Mouse (Mus musculus) brain, embryonic 18.5 days (tissue): ENCODE results near the gene Arhgap45.
"Not testable (repeated sequence)": the region's sequence is repeated elsewhere in the genome, so short reads cannot be mapped to it uniquely, and the experiment has no call there.

Source experiments
- DNase-seq: peaks from one replicate; pipeline ENCODE4 v3.0.0-alpha.2; 2012; ENCODE audit warnings: low read depth, low spot score

Gene Arhgap45

DNA sequence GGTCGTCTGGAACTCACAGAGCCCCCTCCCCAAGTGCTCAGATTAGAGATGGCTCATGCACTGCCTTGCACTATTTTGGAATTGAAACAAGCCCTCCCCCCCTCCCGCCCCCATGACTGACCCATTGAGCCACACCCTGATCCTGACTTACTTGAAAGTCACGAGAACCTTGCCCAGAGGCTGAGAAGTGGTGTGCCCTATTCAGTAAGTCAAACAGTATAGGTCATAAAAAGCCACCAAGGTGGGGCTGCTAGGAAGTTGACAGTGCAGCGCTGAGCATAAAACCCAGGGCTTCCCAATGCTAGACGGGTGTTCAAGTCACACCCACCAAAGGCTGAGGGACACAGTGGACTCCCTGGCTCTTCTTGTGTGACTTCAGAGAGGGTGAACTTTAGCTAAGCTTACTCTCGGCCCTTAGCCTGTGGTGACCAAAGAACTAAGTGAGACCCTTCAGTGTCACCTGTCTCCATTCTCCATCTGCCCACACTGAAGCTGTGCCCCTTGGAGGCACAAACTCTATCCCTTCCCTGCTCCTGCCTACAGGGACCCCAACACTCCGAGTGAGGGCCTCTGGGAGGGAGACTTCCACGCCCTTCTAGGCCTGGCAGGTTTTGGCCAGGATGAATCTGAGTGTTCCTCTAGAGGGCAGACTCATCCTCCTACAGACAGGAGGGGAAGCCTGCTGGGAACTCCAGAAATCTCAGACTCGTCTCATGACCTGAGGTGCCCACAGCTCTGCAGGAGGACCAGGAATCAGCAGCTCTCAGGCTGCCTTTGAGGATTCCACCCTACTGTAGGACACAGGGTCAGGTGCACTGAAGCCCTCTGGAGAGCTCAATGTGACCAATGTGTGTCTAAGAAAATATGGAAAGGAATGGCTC is 17.3 kb downstream of the Arhgap45 start:
- DNase-seq: no peak

GRCm38 (mm10) chr10:80035148-80035547 is 18.7 kb downstream of the Arhgap45 start:
- no peak for DNase-seq

DNA sequence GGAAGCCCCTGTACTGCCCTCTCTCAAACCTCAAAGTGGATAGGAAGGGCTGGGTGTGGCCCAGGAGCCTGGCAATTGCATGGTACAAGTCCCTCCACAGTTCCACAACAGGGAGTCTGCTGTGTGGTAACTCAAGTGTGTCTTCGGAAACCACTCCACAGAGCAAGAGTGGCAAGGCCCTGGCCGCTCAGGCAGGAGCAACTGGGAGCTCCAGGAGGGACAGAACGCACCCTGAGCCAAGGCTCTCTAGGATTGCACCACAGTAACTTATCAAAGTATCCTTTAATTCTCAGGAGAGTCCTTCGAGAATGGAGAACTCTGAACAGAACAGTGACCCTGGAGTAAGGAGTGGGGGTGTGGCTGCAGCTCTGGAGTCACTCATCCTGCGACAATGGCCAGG is 19.2 kb downstream of the Arhgap45 start:
- no peak for DNase-seq

DNA sequence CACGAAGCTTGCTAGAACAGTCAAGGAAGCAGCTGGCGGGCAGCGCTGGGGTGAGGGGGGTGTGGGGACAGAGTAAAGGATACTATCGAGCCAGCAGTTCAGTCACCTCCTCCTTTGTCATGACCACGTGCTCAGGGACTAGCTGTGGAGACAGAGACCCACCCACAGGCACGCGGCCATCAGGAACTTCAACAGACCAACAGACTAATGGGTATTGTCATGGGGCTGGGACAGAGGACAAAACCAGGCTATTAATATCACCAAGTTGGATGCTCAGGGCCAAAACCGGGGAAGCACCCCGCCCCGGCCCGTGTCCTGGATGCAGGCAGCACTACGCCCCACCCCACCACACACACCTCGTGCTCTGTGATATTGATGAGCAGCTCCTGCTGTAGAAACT is 20.4 kb downstream of the Arhgap45 start:
- no peak for DNase-seq

DNA sequence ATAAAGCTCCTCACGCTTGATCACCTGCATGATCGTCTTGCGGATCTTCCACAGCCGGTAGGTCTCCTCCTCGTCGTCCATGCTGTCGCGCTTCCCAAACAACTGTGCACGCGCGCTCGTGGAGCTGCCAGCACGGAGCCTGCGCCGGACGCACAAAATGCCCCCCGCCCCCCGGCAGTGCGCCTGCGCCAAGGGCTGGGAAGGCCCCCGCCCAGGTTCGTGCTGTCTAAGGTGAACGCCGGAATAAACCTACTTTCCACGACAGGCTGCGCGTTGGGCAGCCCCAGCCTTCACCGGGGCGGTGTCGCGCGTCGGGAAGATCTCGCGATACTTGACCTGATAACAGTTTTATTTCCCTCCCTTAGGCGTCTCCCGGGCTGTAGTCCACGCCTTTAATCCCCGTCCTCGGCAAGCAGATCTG is 23.1 kb downstream of the Arhgap45 start, which contains the start of gene Polr2e:
TSS of gene Polr2e (minus strand) at position 237 of the 421 bp plus-strand sequence.
- DNase-seq: peak; percentile 92

DNA sequence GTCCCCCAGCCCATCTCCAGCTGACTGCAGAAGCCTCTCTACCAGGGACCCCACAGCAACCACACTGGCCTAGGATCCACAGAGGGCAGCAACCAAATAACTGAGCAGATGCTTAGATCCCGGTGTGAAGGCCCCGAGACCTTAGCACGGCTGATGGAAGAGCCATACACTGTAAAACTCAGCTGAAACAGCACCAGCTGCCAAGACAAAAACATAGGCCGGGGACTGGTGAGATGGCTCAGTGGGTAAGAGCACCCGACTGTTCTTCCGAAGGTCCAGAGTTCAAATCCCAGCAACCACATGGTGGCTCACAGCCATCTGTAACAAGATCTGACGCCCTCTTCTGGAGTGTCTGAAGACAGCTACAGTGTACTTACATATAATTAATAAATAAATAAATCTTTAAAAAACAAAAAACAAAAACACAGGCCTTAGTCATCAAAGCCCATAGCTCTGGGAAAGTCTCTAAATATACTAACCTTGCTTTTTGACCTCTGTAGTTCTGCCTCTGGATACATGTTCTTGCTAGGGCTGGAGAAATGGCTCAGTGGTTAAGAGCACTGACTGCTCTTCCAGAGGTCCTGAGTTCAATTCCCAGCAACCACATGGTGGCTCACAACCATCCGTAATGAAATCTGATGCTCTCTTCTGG is 25.1 kb downstream of the Arhgap45 start:
- DNase-seq: not testable (repeated sequence)

DNA sequence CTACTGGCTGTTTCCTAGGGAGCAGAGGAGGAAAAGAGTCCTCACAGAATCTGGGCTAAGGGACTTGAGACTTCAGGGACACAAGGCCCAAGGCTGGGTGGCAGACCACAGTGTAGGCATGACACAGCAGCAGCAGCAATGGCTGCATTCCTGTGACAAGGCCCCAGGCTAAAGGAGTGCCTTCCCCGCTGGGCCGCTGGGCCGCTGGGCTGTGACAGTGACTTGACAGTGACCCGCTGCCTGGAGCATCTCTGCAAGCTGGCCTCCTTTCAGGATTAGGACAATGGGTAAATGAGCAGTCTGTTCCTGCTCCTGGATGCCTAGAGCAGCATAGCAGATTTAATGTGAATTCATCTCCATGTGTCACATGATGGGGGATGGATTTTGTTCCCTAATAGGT is 27.6 kb downstream of the Arhgap45 start:
- no peak for DNase-seq

DNA sequence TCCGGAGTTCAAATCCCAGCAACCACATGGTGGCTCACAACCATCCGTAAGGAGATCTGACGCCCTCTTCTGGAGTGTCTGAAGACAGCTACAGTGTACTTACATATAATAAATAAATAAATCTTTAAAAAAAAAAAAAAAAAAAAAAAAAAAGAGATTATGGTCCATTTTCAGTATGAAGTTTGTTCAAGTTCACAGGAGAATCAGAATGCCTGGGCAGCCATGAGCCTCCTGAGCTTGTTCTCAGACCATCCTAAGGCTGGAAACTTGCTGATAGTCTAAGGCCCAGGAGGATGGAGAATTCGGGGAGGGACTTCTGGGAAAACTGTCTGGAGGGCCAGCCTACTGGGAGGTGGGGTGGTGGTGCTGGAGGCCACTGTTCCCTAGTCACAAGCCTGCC is 28.9 kb downstream of the Arhgap45 start:
- DNase-seq: not testable (repeated sequence)

- no peak for DNase-seq
Measured at GRCm38 (mm10) chr10:80045766-80046165, 29.3 kb downstream of the Arhgap45 start.

DNA sequence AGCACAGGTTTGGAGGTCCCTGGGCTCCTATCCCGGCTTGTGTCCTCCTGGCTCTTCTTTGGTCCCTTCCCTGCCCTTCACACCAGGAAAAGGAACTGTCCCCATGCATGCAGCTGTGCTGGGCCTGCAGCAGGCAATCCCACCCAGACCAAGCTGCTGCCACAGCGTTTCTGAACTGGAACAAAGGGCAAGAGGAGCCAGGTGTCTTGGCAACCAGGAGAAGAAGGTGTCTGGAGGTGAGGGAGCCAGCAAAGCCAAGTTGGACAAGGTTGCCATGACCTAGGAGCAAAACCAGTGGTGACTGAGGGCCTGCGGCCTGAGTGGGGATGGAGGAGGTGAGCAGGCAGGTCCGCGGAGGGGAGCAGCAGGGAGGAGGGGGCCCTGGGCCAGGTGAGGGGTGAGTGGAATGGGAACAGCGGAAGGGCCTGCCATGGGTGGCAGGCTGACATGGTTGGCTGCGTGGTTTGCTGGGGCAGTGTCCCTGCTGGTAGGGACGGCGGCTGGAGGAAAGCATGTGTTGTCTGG is 30.6 kb downstream of the Arhgap45 start, which contains the start of gene Gpx4:
TSS of gene Gpx4 (plus strand) at position 126 of the 525 bp plus-strand sequence.
- DNase-seq: no peak

- DNase-seq: no peak
Measured at GRCm38 (mm10) chr10:80048396-80048795, 31.9 kb downstream of the Arhgap45 start.

GRCm38 (mm10) chr10:80048834-80049233 is 32.4 kb downstream of the Arhgap45 start:
- no peak for DNase-seq

- DNase-seq: no peak
Measured at GRCm38 (mm10) chr10:80050244-80050643, 33.8 kb downstream of the Arhgap45 start.

- DNase-seq: no peak
Measured at GRCm38 (mm10) chr10:80050885-80051617, 34.6 kb downstream of the Arhgap45 start.

- no peak for DNase-seq
Measured at GRCm38 (mm10) chr10:80051618-80052373, 35.3 kb downstream of the Arhgap45 start.

GRCm38 (mm10) chr10:80052374-80052764 is 35.9 kb downstream of the Arhgap45 start:
- no peak for DNase-seq

- DNase-seq: peak; percentile 98
Measured at GRCm38 (mm10) chr10:80053259-80053780, 36.9 kb downstream of the Arhgap45 start.

DNA sequence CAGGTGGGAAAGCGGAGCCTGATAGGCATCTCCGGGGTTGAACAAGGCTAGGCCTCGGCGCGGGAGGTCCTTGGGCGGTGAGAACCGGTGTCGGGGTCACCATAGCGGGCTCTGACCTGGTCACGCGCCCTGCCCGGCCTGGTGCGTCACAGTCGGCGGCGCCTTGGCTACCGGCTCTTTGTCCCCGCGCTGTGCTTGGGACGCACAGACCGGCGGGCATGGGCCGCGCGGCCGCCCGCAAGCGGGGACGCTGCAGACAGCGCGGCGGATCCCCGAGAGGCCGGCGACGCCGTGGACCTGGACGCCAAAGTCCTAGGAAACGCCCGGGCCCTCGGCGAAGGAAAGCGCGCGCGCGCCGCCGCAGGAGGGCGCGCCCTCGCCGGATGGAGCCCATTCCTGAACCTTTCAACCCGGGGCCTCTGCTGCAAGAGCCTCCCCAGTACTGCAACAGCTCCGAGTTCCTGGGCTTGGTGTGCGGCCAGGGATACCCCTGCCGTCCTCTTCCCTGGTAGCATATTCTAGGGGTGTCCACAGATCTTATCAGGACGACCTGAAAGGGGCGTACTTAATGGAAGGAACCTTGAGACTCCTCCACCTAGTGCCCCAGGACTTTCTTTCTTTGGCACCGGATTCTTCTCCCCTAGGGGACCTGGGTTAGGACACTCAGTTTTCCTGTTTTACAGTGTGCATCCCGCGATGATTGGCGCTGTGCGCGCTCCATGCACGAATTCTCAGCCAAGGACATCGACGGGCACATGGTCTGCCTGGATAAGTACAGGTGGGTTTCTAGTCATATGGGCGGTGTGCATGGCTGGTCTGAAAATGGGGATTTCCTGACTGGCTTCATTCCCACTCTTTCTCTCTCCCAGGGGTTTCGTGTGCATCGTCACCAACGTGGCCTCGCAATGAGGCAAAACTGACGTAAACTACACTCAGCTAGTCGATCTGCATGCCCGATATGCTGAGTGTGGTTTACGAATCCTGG is 37.7 kb downstream of the Arhgap45 start:
- no peak for DNase-seq

- DNase-seq: not testable (repeated sequence)
Measured at GRCm38 (mm10) chr10:80054911-80055310, 38.5 kb downstream of the Arhgap45 start.

DNA sequence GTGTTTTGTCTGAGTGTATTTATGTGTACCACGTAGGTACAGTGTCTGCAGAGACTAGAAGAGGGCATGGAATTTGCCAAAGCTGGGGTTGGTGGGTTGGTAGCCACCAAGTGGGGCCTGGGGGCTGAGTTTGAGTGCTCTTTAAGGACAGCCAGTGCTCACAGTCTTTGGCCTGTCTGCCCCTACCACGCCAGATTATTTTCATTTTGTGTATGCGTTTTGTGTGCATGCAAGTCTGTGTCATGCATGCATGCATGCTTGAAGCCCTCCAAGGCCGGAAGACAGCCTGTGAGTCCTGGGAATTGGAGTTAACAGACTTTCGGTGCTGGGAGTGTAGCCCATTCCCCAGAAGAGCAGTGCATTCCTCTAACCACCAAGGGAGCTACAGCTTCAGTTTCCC is 38.9 kb downstream of the Arhgap45 start:
- no peak for DNase-seq
